Mouse (Mus musculus): ENCODE data around the gene Vgll4. TPM values are rescaled to one million over a fixed set of nuclear protein-coding genes. Genes with fewer than 3 reads are reported as not detected.

Gene Vgll4
- total and polyA plus RNA-seq, 3 experiments = 22.3 to 24.7 (median 23.5) TPM

DNA sequence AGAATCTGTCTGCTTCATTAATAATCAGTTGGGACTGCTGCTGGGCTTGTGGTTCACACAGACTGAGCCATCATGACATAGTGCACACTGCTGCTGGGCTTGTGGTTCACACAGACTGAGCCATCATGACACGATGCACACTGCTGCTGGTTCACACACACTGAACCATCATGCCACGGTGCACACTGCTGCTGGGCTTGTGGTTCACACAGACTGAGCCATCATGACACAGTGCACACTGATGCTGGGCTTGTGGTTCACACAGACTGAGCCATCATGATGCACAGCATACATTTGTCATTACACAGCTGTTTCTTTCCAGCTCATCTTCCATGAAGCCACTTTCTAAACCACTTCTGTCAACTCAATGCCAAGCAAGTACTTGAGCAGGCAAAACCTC is 30.1 kb downstream of the Vgll4 start:
- 84% methylated on average over 2 of the region's 2 CpGs for WGBS
- H3K4me3 ChIP-seq = no peak overlapping the region
- no peaks in the 10 kb centered on the region; the same call in 1 of the 2 replicates for H3K4me1 ChIP-seq (ENCODE audit: control insufficient read depth, insufficient read depth, low read length)
- no peak for DNase-seq
- no peak overlapping the region for H3K9ac ChIP-seq (ENCODE audit: low read depth, low read length)
- H3K27ac ChIP-seq = no peak overlapping the region
- no peaks in the 10 kb centered on the region for H3K27me3 ChIP-seq (ENCODE audit: control insufficient read depth, insufficient read depth, low read length)
- H3K36me3 ChIP-seq (ENCODE audit: control insufficient read depth, insufficient read depth, low read length) = no peaks in the 10 kb centered on the region
- H3K79me2 ChIP-seq (replicated peaks; ENCODE audit: control insufficient read depth, insufficient read depth, low read length) = no peaks in the 10 kb centered on the region
- TF ChIP-seq POLR2A (IDR thresholded peaks at IDR 0.05; ENCODE audit: insufficient read depth, low read depth, low read length) (no peak), EP300 (IDR thresholded peaks at IDR 0.05; ENCODE audit: insufficient read depth, low read depth, low read length) (no peak), CTCF (IDR thresholded peaks at IDR 0.05) (no peak)
- intact Hi-C loops (cut with DNase I) = no loop called here

DNA sequence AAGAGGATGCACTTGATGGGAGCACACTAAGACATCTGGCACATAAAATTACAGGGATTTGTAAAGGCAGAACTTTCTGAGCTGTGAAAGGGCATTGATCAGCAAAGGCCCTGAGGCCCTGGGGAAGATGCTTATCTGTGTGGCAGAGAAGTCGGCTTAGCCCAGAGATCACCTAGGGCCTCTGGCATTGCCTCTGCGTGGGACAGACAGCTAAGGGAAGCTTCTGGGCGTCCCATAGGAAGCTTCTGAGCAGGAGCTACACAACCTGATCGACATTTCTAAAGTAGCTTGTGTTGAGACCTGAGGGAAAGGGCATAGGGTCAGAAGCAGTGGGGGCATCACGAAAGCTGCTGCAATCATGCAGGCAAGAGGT is 32.9 kb downstream of the Vgll4 start:
- TF ChIP-seq EP300 (IDR thresholded peaks at IDR 0.05; ENCODE audit: insufficient read depth, low read depth, low read length) = no peak
- TF ChIP-seq POLR2A (IDR thresholded peaks at IDR 0.05; ENCODE audit: insufficient read depth, low read depth, low read length) = no peak
- TF ChIP-seq CTCF (IDR thresholded peaks at IDR 0.05) = no peak
- Histone ChIP-seq H3K27me3 (ENCODE audit: control insufficient read depth, insufficient read depth, low read length) (no peaks in the 10 kb centered on the region), H3K79me2 (replicated peaks; ENCODE audit: control insufficient read depth, insufficient read depth, low read length) (no peaks in the 10 kb centered on the region), H3K4me3 (no peak overlapping the region), H3K9ac (ENCODE audit: low read depth, low read length) (no peak overlapping the region), H3K36me3 (ENCODE audit: control insufficient read depth, insufficient read depth, low read length) (no peaks in the 10 kb centered on the region), H3K4me1 (ENCODE audit: control insufficient read depth, insufficient read depth, low read length) (no peaks in the 10 kb centered on the region; the same call in 1 of the 2 replicates), H3K27ac (no peak overlapping the region)
- intact Hi-C loops (cut with DNase I) = no loop called here
- WGBS = 80% methylated on average over 5 of the region's 5 CpGs
- DNase-seq = no peak

DNA sequence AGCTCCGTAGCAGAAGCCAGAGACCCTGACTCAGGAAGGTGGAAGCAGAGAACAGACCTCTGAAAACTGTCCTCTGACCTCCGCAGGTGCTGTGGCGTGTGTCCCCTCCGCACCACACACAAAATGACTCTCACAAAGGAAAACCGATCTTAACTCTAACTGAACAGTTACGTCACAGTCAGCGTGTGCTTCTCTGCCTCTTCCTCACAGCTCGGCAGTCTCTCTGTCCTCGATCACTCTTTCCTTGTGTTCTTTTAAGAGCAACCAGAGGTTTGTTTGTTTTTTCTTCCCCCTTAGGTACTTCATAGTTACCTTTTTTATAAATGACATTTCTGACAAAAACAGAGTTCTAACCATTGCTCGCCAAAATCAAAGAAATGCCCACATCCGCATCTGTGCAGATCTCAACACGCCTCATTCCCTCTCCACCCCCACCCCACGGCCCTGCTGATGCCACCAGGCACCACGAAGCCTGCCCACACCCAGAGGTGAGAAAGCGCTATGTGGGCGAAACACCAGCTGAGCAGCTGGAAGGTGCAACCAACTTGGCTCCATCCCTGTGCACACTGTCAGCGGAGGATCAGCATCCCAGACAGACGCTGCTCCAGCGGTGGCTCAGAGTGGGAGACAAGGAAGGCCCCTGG is 33.4 kb downstream of the Vgll4 start:
- intact Hi-C loops (cut with DNase I) = no loop called here
- H3K9ac ChIP-seq (ENCODE audit: low read depth, low read length) = no peak overlapping the region
- no peak for DNase-seq
- peaks cover 2% of the 10 kb centered on the region for H3K4me1 ChIP-seq (ENCODE audit: control insufficient read depth, insufficient read depth, low read length)
- no peaks in the 10 kb centered on the region for H3K79me2 ChIP-seq (replicated peaks; ENCODE audit: control insufficient read depth, insufficient read depth, low read length)
- 85% methylated on average over 19 of the region's 19 CpGs for WGBS
- H3K27ac ChIP-seq = no peak overlapping the region
- no peaks in the 10 kb centered on the region for H3K27me3 ChIP-seq (ENCODE audit: control insufficient read depth, insufficient read depth, low read length)
- H3K4me3 ChIP-seq = no peak overlapping the region
- no peak for TF ChIP-seq POLR2A (IDR thresholded peaks at IDR 0.05; ENCODE audit: insufficient read depth, low read depth, low read length)
- TF ChIP-seq EP300 (IDR thresholded peaks at IDR 0.05; ENCODE audit: insufficient read depth, low read depth, low read length) = no peak
- no peak for TF ChIP-seq CTCF (IDR thresholded peaks at IDR 0.05)
- H3K36me3 ChIP-seq (ENCODE audit: control insufficient read depth, insufficient read depth, low read length) = no peaks in the 10 kb centered on the region

DNA sequence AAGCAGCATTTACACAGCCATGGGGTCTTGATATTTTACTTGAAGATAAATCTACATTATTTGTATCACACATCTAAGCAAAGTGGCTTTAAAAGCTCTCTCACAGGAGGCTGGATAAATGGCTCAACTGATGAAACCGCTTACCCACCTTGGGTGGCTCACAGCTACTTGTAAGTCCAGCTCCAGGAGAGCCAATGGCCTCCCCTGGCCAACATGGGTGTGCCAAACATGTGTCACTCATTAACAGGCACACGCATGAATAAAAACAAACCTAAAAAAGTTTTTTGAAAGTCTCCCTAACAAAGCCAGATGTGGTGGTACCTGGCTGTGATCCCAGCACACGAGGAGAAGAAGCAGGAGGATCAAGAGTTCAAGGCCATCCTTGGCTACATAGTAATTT is 34.4 kb downstream of the Vgll4 start:
- intact Hi-C loops (cut with DNase I) = no loop called here
- H3K79me2 ChIP-seq (replicated peaks; ENCODE audit: control insufficient read depth, insufficient read depth, low read length) = no peaks in the 10 kb centered on the region
- H3K36me3 ChIP-seq (ENCODE audit: control insufficient read depth, insufficient read depth, low read length) = no peaks in the 10 kb centered on the region
- TF ChIP-seq CTCF (IDR thresholded peaks at IDR 0.05) (no peak), EP300 (IDR thresholded peaks at IDR 0.05; ENCODE audit: insufficient read depth, low read depth, low read length) (no peak), POLR2A (IDR thresholded peaks at IDR 0.05; ENCODE audit: insufficient read depth, low read depth, low read length) (no peak)
- no peak overlapping the region for H3K4me3 ChIP-seq
- no peak overlapping the region for H3K27ac ChIP-seq
- H3K27me3 ChIP-seq (ENCODE audit: control insufficient read depth, insufficient read depth, low read length) = no peaks in the 10 kb centered on the region
- no peak overlapping the region for H3K9ac ChIP-seq (ENCODE audit: low read depth, low read length)
- WGBS = 80% methylated on average over 3 of the region's 3 CpGs
- H3K4me1 ChIP-seq (ENCODE audit: control insufficient read depth, insufficient read depth, low read length) = peaks cover 4% of the 10 kb centered on the region
- no peak for DNase-seq

DNA sequence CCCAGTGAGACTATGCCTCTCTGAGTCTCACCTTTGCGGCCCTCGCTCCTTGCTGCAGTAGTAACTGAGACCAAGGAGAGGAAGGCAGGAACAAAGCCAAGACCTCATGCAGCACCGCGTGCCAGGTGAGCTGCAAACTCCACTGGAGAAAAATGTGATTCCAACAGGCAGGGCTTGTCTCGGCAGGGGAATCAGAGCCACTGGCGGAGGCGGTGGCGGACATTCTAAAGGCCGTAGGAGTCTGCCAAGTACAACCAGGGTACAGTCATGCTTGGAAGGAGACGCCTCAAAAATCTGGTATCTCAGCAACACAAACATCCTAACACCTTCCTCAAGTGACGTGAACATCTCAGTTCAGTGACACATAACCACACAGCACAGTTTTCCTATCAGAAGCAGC is 35.7 kb downstream of the Vgll4 start:
- Histone ChIP-seq H3K36me3 (ENCODE audit: control insufficient read depth, insufficient read depth, low read length) (no peaks in the 10 kb centered on the region), H3K4me3 (no peak overlapping the region), H3K4me1 (ENCODE audit: control insufficient read depth, insufficient read depth, low read length) (peaks cover 4% of the 10 kb centered on the region), H3K79me2 (replicated peaks; ENCODE audit: control insufficient read depth, insufficient read depth, low read length) (no peaks in the 10 kb centered on the region), H3K27me3 (ENCODE audit: control insufficient read depth, insufficient read depth, low read length) (no peaks in the 10 kb centered on the region), H3K27ac (no peak overlapping the region), H3K9ac (ENCODE audit: low read depth, low read length) (no peak overlapping the region)
- no peak for TF ChIP-seq POLR2A (IDR thresholded peaks at IDR 0.05; ENCODE audit: insufficient read depth, low read depth, low read length)
- no peak for TF ChIP-seq EP300 (IDR thresholded peaks at IDR 0.05; ENCODE audit: insufficient read depth, low read depth, low read length)
- no peak for TF ChIP-seq CTCF (IDR thresholded peaks at IDR 0.05)
- no peak for DNase-seq
- intact Hi-C loops (cut with DNase I) = no loop called here
- 77% methylated on average over 11 of the region's 11 CpGs for WGBS

DNA sequence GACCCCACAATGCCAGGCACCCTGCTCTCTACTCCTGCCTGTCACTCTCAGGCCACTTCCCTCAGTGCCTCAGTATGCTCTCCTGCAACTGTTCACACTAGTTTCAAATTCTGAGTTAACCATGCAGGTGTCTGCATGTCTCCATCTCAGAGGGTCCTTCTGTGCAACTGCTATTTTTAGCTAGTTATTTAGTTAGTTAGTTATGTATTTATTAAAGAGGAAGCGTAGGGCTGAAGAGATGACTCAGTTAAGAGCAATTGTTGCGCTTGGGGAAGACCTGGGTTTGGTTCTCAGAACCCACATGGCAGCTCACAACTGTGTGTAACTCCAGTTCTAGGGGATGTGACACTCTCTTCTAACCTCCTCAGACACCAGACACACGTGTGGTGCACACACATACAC is 36.8 kb downstream of the Vgll4 start:
- Histone ChIP-seq H3K27me3 (ENCODE audit: control insufficient read depth, insufficient read depth, low read length) (no peaks in the 10 kb centered on the region), H3K79me2 (replicated peaks; ENCODE audit: control insufficient read depth, insufficient read depth, low read length) (no peaks in the 10 kb centered on the region), H3K9ac (ENCODE audit: low read depth, low read length) (no peak overlapping the region), H3K4me3 (no peak overlapping the region), H3K27ac (no peak overlapping the region), H3K4me1 (ENCODE audit: control insufficient read depth, insufficient read depth, low read length) (peaks cover 4% of the 10 kb centered on the region), H3K36me3 (ENCODE audit: control insufficient read depth, insufficient read depth, low read length) (no peaks in the 10 kb centered on the region)
- intact Hi-C loops (cut with DNase I) = no loop called here
- WGBS = 84% methylated on average over 3 of the region's 3 CpGs
- TF ChIP-seq CTCF (IDR thresholded peaks at IDR 0.05) = no peak
- TF ChIP-seq POLR2A (IDR thresholded peaks at IDR 0.05; ENCODE audit: insufficient read depth, low read depth, low read length) = no peak
- TF ChIP-seq EP300 (IDR thresholded peaks at IDR 0.05; ENCODE audit: insufficient read depth, low read depth, low read length) = no peak
- no peak for DNase-seq

All from heart, adult 2 months (tissue).